Mouse (Mus musculus): Measurements from ENCODE around the gene Hydin. TPM values are rescaled to one million over a fixed set of nuclear protein-coding genes. Genes with fewer than 3 reads are reported as not detected.

Hydin gene
- total and polyA plus RNA-seq, 3 experiments: not detected

DNA sequence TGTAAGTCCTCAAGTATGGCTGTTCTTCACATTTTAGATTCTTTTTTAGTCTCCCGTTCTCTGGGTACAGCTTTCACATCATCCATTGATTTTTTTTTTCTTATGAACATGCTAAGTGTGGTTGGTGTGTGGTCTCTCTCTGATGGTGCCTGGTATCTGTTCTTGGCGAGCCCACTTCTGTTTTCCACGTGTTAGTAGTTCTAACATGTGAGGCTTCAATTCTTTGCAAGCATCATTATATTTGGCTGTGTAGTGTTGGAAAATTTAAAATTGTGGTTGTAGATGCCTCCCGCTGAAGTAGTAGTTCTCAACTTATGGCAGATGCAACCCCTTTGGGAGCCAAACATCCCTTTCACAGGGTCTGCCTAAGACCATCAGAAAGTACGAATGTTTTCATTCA is 85.1 kb downstream of the Hydin start:
- no peaks in the 10 kb centered on the region for H3K4me1 ChIP-seq (ENCODE audit: control insufficient read depth in 1 of 2, insufficient read depth in 2 of 2, low read length in 2 of 2)
- H3K9ac ChIP-seq (ENCODE audit: control insufficient read depth, low read depth, low read length, poor library complexity, severe bottlenecking): no peak overlapping the region
- no peaks in the 10 kb centered on the region for H3K79me2 ChIP-seq (ENCODE audit: control insufficient read depth, insufficient read depth, low read length, poor library complexity)
- no peak overlapping the region for H3K4me3 ChIP-seq (ENCODE audit: control insufficient read depth in 1 of 2, insufficient read depth in 1 of 2, low read depth in 2 of 2, low read length in 2 of 2)
- DNase-seq (ENCODE audit: low read depth, low spot score): no peak
- H3K27ac ChIP-seq (ENCODE audit: control insufficient read depth, low read depth, low read length): no peak overlapping the region
- H3K36me3 ChIP-seq (ENCODE audit: control insufficient read depth in 1 of 2, insufficient read depth in 2 of 2, low read length in 2 of 2): no peaks in the 10 kb centered on the region
- no peaks in the 10 kb centered on the region for H3K9me3 ChIP-seq (replicated peaks; ENCODE audit: insufficient read depth, low read length)
- TF ChIP-seq POLR2AphosphoS2 (IDR thresholded peaks at IDR 0.05; ENCODE audit: low read length) (no peak), E2F4 (IDR thresholded peaks at IDR 0.05; ENCODE audit: borderline replicate concordance, low read depth, low read length) (no peak), MAX (IDR thresholded peaks at IDR 0.05; ENCODE audit: low read length) (no peak), NRF1 (IDR thresholded peaks at IDR 0.05; ENCODE audit: insufficient read depth, low read depth, low read length, poor library complexity, severe bottlenecking) (no peak), EP300 (IDR thresholded peaks at IDR 0.05; ENCODE audit: low read depth in 1 of 2, low read length in 2 of 2) (no peak), JUND (IDR thresholded peaks at IDR 0.05; ENCODE audit: low read depth, low read length) (no peak), MAZ (IDR thresholded peaks at IDR 0.05; ENCODE audit: low read depth, low read length) (no peak), SIN3A (IDR thresholded peaks at IDR 0.05; ENCODE audit: low read length) (no peak), KAT2A (conservative IDR thresholded peaks at IDR 0.05; ENCODE audit: low read depth, low read length) (no peak), MYC (IDR thresholded peaks at IDR 0.05; ENCODE audit: low read depth, low read length) (no peak)
- no peaks in the 10 kb centered on the region for H3K27me3 ChIP-seq (ENCODE audit: control insufficient read depth in 1 of 2, insufficient read depth in 2 of 2, low read length in 2 of 2)

DNA sequence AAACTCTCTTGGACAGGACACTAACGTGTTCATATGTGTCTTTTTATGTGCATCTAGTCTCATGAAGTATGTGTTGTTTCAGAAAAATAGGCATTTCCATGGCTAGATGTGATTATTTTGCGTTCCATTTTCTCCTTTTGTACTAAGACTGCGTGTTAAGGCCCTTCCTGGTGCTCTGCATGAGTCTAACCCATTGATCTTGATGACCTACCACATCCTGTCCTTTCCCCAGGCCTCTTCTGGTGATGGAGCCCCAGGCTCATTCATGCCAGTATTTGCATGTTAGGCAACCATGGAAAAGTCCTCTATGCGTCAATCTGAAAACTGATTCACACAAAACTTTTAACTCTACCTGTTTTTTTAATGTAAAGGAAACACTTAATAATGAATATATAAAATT is 96.2 kb downstream of the Hydin start:
- Histone ChIP-seq H3K4me3 (ENCODE audit: control insufficient read depth in 1 of 2, insufficient read depth in 1 of 2, low read depth in 2 of 2, low read length in 2 of 2) (no peak overlapping the region), H3K27me3 (ENCODE audit: control insufficient read depth in 1 of 2, insufficient read depth in 2 of 2, low read length in 2 of 2) (no peaks in the 10 kb centered on the region), H3K79me2 (ENCODE audit: control insufficient read depth, insufficient read depth, low read length, poor library complexity) (no peaks in the 10 kb centered on the region), H3K9me3 (replicated peaks; ENCODE audit: insufficient read depth, low read length) (no peaks in the 10 kb centered on the region), H3K27ac (ENCODE audit: control insufficient read depth, low read depth, low read length) (no peak overlapping the region), H3K36me3 (ENCODE audit: control insufficient read depth in 1 of 2, insufficient read depth in 2 of 2, low read length in 2 of 2) (no peaks in the 10 kb centered on the region), H3K4me1 (ENCODE audit: control insufficient read depth in 1 of 2, insufficient read depth in 2 of 2, low read length in 2 of 2) (no peaks in the 10 kb centered on the region), H3K9ac (ENCODE audit: control insufficient read depth, low read depth, low read length, poor library complexity, severe bottlenecking) (no peak overlapping the region)
- TF ChIP-seq E2F4 (IDR thresholded peaks at IDR 0.05; ENCODE audit: borderline replicate concordance, low read depth, low read length) (no peak), MAZ (IDR thresholded peaks at IDR 0.05; ENCODE audit: low read depth, low read length) (no peak), MYB (IDR thresholded peaks at IDR 0.05; ENCODE audit: low read depth, low read length) (no peak), USF2 (IDR thresholded peaks at IDR 0.05; ENCODE audit: borderline replicate concordance in 1 of 2, insufficient read depth in 1 of 2, low read depth in 1 of 2, low read length in 2 of 2) (no peak), RCOR1 (IDR thresholded peaks at IDR 0.05; ENCODE audit: low read depth, low read length) (no peak), NRF1 (IDR thresholded peaks at IDR 0.05; ENCODE audit: insufficient read depth, low read depth, low read length, poor library complexity, severe bottlenecking) (no peak), KAT2A (conservative IDR thresholded peaks at IDR 0.05; ENCODE audit: low read depth, low read length) (no peak), CHD1 (IDR thresholded peaks at IDR 0.05; ENCODE audit: low read depth, low read length) (no peak), TAL1 (IDR thresholded peaks at IDR 0.05; ENCODE audit: low read length) (no peak), SMC3 (IDR thresholded peaks at IDR 0.05; ENCODE audit: low read depth, low read length) (no peak), POLR2AphosphoS2 (IDR thresholded peaks at IDR 0.05; ENCODE audit: low read length) (no peak), MXI1 (IDR thresholded peaks at IDR 0.05; ENCODE audit: low read depth, low read length) (no peak), ZKSCAN1 (IDR thresholded peaks at IDR 0.05; ENCODE audit: low read depth, low read length) (no peak), CHD2 (IDR thresholded peaks at IDR 0.05; ENCODE audit: low read length) (no peak)
- DNase-seq (ENCODE audit: low read depth, low spot score): no peak

Measured in MEL (cell line).